Mouse (Mus musculus) gastrocnemius, adult 8-10 months (tissue): ENCODE results near the gene Fgfr1op. TPM values are rescaled to one million over a fixed set of nuclear protein-coding genes. Genes with fewer than 3 reads are reported as not detected.
A peak's percentile ranks its signal among the peaks of the same experiment; 100 is the strongest.
"Not testable (repeated sequence)": the region's sequence is repeated elsewhere in the genome, so short reads cannot be mapped to it uniquely, and the experiment has no call there.

ENCODE experiments used
- DNase-seq, 2 experiments: peaks; one replicate each; pipeline ENCODE4 v3.0.0; 2022; ENCODE audit warnings: low spot score in 2 of 2
- total RNA-seq, 4 experiments: library from RNA; stranded (reverse); gene quantifications; 2 replicates each; pipeline ENCODE4 v1.2.4; 2022

Gene Fgfr1op
- total RNA-seq, 4 experiments from 2014 or later, result 14.6 to 19.1 (median 15.8) TPM

DNA sequence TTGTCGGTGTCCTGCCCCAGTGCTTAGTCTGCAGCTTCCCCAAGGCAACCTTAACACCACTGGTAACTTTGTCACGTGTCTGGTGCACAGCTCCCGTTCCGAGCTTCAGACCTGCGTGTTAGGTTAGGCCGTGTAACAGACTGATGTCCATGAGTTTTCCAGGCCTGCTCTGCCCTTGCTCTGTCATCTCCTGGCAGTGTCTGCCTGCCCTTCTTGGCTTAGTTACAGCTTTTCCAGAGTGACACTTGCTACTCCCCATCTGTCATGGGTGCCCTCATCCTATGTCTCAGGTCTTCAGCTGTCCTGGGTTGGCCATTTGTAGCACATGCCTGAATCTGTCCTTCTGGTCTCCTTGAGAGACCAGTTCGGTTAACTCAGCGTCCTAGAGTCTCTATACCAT, 2.1 kb downstream of the Fgfr1op start:
- DNase-seq, result peak; percentile 32 to 42

GRCm38 (mm10) chr17:8170331-8170730, 5.0 kb downstream of the Fgfr1op start:
- no peak for DNase-seq

GRCm38 (mm10) chr17:8171081-8171480, 5.8 kb downstream of the Fgfr1op start:
- DNase-seq, result no peak

GRCm38 (mm10) chr17:8177090-8177489, 11.8 kb downstream of the Fgfr1op start:
- no peak for DNase-seq

GRCm38 (mm10) chr17:8183815-8184214, 18.5 kb downstream of the Fgfr1op start:
- DNase-seq, result no peak

DNA sequence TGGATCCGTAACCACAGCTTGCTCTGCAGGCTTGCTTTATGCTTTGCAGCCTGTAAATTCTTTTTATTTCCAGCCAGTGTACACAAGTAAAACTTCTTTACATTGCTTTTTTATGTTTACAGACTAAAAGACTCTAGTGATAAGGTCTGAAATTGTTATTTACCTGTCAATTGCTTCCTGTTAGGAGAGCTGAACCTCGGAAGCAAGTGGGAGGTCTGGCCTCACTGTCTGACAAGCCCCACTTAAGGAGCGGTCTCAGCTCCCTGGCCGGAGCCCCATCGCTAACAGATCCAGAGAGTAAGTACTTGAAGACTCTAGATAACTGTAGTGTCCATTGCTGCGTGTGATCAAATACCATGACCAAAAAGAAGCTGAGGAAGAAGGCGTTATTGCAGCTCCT, 18.9 kb downstream of the Fgfr1op start:
- no peak for DNase-seq

DNA sequence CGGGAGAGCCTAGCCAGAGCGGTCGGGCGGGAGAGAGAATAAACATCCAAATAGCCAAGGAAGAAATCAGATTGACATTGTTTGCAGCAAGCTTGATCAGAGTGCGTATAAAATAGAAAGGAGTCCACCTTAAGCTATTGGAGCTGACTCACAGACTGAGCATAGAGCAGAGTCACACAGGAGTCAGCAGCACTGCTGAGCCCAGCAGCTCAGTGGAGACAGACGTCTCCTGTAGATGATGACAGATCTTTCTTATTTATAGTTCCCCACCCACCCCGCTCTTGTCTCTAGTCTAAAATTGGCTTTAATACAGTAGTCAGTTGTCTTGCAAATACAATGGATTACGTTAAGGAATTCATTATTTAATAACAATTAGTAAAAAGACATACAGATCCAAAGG, 28.4 kb downstream of the Fgfr1op start:
- no peak for DNase-seq

GRCm38 (mm10) chr17:8195685-8196376, 30.5 kb downstream of the Fgfr1op start:
- DNase-seq, result no peak

GRCm38 (mm10) chr17:8197652-8198051, 32.4 kb downstream of the Fgfr1op start:
- no peak for DNase-seq

DNA sequence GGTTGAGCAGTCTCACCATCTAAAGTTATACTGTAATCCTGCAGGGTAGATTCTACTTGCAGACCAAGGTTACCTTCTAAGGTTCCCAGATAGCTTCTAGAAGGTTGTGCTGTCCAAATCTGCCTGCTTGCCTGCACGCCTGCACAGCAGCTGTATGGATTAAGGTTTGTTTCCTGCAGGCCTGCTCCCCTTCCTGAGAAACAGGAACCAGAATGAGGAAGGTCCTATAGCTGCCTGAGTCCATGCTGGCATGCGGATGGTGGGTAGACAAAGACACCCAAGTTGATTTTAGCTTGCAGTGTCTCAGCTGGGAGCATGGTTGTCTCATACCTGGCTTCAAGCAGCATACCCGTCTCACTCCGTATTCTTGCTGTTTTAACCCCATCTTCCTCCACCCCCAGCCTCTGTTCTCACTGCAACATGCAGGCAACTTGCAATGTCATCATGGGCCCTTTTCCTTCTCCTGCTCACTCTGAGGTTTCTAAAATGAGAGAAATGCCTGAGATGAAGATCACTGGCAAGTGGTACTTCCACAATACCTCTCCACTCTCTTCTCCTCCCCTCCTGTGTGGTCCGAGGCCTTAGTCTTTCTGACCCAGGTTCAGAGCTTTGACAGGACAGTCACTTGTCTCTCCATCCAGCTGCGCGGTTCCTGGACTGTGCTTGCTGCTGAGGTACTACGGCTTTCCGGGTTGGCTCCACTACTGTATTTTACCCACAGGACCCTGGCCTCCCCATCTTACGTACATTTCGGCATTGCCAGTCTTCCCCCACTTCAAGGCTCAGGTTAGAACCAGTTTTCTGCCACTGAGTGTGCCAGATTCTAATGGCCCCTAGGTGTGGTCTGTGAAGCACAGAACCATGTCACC, 34.0 kb downstream of the Fgfr1op start:
- no peak for DNase-seq

GRCm38 (mm10) chr17:8199936-8200330, 34.6 kb downstream of the Fgfr1op start:
- DNase-seq, result no peak

DNA sequence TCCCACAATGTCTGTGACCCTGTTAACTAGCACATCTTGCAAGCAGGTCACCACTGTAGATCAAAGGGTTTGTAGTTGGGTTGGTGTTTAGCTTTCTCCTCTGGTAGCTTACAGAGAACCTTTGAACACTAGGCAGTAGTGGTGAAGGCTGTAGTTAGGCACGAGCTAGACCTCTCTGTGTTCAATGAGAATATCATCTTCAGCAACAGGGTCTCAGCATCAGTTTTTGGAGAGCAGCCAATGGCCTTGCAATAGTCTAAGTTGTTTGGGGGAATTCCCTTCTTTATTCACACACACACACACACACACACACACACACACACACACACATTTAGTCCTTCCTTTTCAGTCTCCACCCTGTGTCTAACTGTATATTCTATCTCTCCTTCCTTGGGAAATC, 38.2 kb downstream of the Fgfr1op start:
- DNase-seq, result no peak

GRCm38 (mm10) chr17:8205221-8205631, 39.9 kb downstream of the Fgfr1op start:
- DNase-seq, result not testable (repeated sequence)

- no peak for DNase-seq
Measured at GRCm38 (mm10) chr17:8206691-8207090, 41.4 kb downstream of the Fgfr1op start.

- DNase-seq, result no peak
Measured at GRCm38 (mm10) chr17:8209696-8210095, 44.4 kb downstream of the Fgfr1op start.

DNA sequence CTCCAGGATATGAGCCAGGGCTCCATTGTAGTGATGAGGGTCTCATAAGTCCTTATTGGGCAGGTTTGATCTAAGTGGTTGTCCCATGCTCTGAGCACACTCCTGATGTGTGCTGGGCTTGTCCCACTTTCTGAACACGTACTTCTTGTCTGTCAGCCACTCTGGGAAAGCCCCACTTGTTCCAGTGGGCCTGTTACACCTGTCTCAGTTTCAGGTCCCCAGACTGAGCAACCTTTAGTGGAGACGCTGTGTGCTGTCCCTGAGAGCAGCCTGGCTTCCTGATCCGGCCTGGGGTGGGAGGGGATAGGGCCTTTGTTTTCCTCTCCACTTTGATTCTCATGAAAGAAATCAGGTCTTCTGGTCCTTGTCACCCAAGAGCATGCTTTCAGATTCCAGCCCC, 44.9 kb downstream of the Fgfr1op start:
- no peak for DNase-seq

GRCm38 (mm10) chr17:8210675-8211074, 45.4 kb downstream of the Fgfr1op start:
- no peak for DNase-seq

DNA sequence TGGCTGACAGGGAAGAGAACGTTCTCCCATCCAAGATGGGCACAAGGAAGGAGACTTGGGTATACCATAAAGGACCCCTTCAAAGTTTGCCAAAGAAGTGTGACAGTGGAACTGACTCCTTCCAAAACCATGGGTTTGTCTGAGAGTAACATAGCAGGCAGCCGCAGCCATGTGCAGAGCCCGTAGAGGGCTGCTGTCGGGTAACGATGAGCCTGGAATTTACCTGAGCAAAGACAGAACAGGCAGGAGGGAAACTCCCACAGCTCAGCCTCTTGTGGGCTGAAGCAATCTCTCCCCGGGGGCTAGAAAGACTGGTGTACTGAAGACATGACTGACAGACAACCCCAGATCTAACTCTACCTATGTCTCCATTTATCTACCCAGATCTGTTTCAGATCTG, 46.1 kb downstream of the Fgfr1op start:
- no peak for DNase-seq

- DNase-seq, result no peak
Measured at GRCm38 (mm10) chr17:8214369-8214768, 49.1 kb downstream of the Fgfr1op start.

- no peak for DNase-seq
Measured at GRCm38 (mm10) chr17:8215016-8215745, 49.9 kb downstream of the Fgfr1op start.

- DNase-seq, result no peak
Measured at GRCm38 (mm10) chr17:8223225-8223624, 57.9 kb downstream of the Fgfr1op start.

- no peak for DNase-seq
Measured at GRCm38 (mm10) chr17:8224072-8224471, 58.8 kb downstream of the Fgfr1op start.
